Mouse (Mus musculus): Measurements from ENCODE around the gene Htra1. TPM values are rescaled to one million over a fixed set of nuclear protein-coding genes. Genes with fewer than 3 reads are reported as not detected.
A peak's percentile ranks its signal among the peaks of the same experiment; 100 is the strongest.

The Htra1 gene
- polyA plus RNA-seq, 1 experiment from 2014 or later: 20.4 TPM

DNA sequence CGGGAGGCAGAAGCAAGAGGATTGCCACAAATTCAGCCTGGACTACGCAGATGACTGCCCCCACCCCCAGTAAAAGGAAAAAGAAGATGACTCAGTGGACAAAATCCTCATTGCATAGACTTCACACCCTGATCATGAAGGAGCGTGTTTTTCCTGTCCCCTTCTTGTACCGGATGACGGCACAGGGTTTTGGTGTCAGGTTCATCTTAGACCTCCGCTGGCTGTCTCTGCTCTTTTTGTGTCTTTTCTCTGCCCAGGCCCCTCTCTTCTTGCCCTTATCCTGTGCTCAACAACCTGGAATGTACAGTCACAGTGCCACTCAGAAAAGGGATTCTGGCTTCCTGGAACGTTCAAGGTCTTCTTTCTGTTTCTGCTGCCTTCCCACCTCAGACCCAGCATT, 14.6 kb downstream of the Htra1 start:
- H3K27me3 ChIP-seq: no peaks in the 10 kb centered on the region
- peaks cover 6% of the 10 kb centered on the region; the same call in 1 of the 2 replicates for H3K4me1 ChIP-seq (replicated peaks)
- no peaks in the 10 kb centered on the region for H3K36me3 ChIP-seq
- no peaks in the 10 kb centered on the region for H3K9me3 ChIP-seq
- WGBS: 92% methylated on average over 7 of the region's 7 CpGs
- no peak overlapping the region for H3K4me2 ChIP-seq
- ATAC-seq (ENCODE audit: insufficient number of reproducible peaks, insufficient read depth, low FRiP score, low TSS enrichment, low read depth): no peak
- no peak overlapping the region for H3K4me3 ChIP-seq (replicated peaks)
- no peak overlapping the region for H3K9ac ChIP-seq (replicated peaks)
- H3K27ac ChIP-seq: no peak overlapping the region

DNA sequence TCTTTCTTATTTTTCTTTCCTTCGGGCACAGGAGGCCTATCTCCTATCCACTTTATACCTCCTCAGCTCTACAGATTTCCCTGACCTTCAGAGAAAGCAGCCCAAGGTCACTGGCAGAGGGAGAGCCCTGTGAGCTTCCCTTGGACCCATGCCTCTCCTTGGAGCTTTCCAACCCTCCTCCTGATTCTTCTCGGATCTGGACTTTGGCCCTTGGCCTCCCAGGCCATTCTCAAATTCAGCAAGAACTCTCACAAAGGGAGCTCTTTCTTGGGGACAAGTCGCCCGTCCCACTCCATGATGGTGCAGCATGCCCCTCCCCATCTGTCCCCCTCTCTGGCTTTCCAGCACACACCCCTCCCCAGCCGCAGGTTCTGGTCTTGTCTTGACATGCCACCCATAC, 15.1 kb downstream of the Htra1 start:
- Histone ChIP-seq H3K9me3 (no peaks in the 10 kb centered on the region), H3K9ac (replicated peaks) (no peak overlapping the region), H3K27me3 (no peaks in the 10 kb centered on the region), H3K4me2 (no peak overlapping the region), H3K36me3 (no peaks in the 10 kb centered on the region), H3K4me1 (replicated peaks) (peaks cover 6% of the 10 kb centered on the region; the same call in 1 of the 2 replicates), H3K4me3 (replicated peaks) (no peak overlapping the region), H3K27ac (no peak overlapping the region)
- whole genome bisulfite sequencing: 83% methylated on average over 5 of the region's 5 CpGs
- no peak for ATAC-seq (ENCODE audit: insufficient number of reproducible peaks, insufficient read depth, low FRiP score, low TSS enrichment, low read depth)

DNA sequence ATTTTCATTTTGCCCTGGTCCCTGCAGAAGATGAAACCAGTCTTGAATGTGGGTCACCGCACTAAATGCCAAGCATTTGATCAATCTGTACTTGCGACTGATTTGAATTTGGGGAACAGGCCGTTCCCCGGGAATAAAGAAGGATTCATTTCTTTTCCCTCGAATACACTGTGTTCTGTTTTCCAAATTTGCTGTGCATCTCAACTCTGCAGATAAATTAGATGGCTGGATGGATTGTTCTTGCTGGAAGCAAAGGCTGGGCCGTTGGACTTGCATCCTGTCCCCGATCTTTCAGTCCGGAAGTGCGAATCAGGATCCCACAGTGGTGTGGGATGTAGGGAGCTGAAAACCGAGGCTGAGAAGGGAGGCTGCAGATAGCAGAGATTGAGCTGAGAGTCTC, 17.5 kb downstream of the Htra1 start:
- WGBS: 90% methylated on average over 10 of the region's 10 CpGs
- Histone ChIP-seq H3K4me1 (replicated peaks) (peaks cover 6% of the 10 kb centered on the region; the same call in 1 of the 2 replicates), H3K4me2 (no peak overlapping the region), H3K9ac (replicated peaks) (no peak overlapping the region), H3K36me3 (no peaks in the 10 kb centered on the region), H3K9me3 (no peaks in the 10 kb centered on the region), H3K27me3 (no peaks in the 10 kb centered on the region), H3K27ac (no peak overlapping the region), H3K4me3 (replicated peaks) (no peak overlapping the region)
- ATAC-seq (ENCODE audit: insufficient number of reproducible peaks, insufficient read depth, low FRiP score, low TSS enrichment, low read depth): no peak

DNA sequence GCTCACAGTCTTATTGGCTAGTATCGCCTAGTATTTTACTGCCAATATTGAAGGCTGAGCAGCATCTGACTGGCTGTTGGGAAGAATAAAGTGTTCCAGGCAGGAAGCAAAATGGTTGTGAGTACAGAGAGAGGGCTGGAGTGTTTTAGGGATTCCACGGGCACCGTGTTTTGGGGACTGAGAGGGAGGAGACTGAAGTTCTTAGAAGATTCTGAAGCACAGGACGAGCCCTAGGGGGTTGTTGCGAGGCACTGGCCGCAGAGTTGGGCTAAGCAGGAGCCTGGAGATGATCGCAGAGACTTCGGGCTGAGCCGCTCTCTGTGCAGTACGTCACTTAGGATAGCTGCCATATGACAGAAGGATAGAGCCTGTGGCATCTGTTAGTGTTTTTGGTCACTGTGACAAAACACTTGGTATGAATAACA, 18.3 kb downstream of the Htra1 start:
- ATAC-seq (ENCODE audit: insufficient number of reproducible peaks, insufficient read depth, low FRiP score, low TSS enrichment, low read depth): no peak
- Histone ChIP-seq H3K4me2 (no peak overlapping the region), H3K9me3 (no peaks in the 10 kb centered on the region), H3K27me3 (no peaks in the 10 kb centered on the region), H3K36me3 (no peaks in the 10 kb centered on the region), H3K4me3 (replicated peaks) (no peak overlapping the region), H3K9ac (replicated peaks) (no peak overlapping the region), H3K27ac (no peak overlapping the region), H3K4me1 (replicated peaks) (peaks cover 4% of the 10 kb centered on the region; the same call in 1 of the 2 replicates)
- WGBS: 82% methylated on average over 10 of the region's 10 CpGs

DNA sequence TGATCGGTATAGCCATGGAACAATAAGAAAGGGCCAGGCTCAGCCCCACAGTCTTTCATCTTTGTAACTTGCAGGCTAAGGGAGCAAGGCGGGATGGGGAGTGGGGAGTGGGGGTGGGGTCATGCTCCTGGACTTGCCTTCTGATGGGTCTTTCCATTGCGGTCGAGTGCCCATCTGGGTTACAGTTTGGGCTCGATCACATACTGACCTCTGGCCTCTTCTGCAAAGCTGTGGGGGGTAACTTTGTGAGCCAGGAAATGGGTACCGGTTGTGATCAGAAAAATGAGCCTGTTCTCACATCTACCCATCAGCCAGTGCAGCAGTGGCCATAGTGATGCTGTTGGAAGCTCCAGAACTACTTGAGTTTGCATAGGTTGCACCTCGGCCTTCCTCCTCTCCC, 22.6 kb downstream of the Htra1 start:
- Histone ChIP-seq H3K4me3 (replicated peaks) (no peak overlapping the region), H3K4me2 (no peak overlapping the region), H3K4me1 (replicated peaks) (peaks cover 9% of the 10 kb centered on the region), H3K9me3 (no peaks in the 10 kb centered on the region), H3K27me3 (no peaks in the 10 kb centered on the region), H3K36me3 (no peaks in the 10 kb centered on the region), H3K9ac (replicated peaks) (no peak overlapping the region), H3K27ac (no peak overlapping the region)
- 64% methylated on average over 7 of the region's 7 CpGs for WGBS
- ATAC-seq (ENCODE audit: insufficient number of reproducible peaks, insufficient read depth, low FRiP score, low TSS enrichment, low read depth): no peak

DNA sequence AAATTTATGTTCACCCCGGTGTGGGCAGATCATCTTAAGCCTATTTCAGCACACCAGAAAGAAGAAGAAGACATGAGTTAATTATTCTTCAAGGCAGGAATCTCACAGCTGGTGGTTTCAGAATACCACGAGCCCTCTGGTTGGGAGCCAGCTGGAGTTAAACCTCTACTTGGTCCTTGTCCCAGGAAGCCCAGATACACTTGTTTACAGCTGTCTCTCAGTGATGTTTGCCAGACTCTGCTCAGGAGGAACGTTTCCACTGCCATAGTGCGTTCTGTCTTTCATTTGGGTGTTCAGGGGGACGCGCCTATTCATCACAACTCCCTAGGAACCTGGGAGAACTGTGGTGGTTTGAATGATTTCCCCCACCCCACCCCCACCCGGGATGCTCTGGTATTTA, 24.0 kb downstream of the Htra1 start:
- Histone ChIP-seq H3K27ac (no peak overlapping the region), H3K27me3 (no peaks in the 10 kb centered on the region), H3K4me1 (replicated peaks) (peaks cover 15% of the 10 kb centered on the region), H3K9ac (replicated peaks) (no peak overlapping the region), H3K9me3 (no peaks in the 10 kb centered on the region), H3K4me3 (replicated peaks) (no peak overlapping the region), H3K4me2 (no peak overlapping the region), H3K36me3 (no peaks in the 10 kb centered on the region)
- no peak for ATAC-seq (ENCODE audit: insufficient number of reproducible peaks, insufficient read depth, low FRiP score, low TSS enrichment, low read depth)
- 23% methylated on average over 7 of the region's 7 CpGs for whole genome bisulfite sequencing

DNA sequence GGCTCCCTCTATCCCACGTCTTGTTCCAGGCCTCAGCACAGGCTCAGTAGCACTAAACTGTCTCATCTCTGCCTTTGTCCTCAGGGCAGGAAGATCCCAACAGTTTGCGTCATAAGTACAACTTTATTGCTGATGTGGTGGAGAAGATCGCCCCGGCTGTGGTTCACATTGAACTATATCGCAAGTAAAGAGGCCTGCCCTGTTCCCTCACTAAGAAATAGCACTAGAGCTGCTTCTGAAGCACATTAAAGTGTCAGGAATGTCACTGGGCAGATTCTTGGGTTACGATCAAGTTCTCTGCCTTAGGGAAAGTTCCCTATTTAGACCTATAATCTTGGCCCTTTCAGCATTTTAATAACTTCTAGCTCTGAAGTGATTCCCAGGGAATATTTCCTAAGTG, 25.5 kb downstream of the Htra1 start:
- no peak for ATAC-seq (ENCODE audit: insufficient number of reproducible peaks, insufficient read depth, low FRiP score, low TSS enrichment, low read depth)
- no peak overlapping the region for H3K9ac ChIP-seq (replicated peaks)
- H3K4me1 ChIP-seq (replicated peaks): peaks cover 31% of the 10 kb centered on the region
- H3K27ac ChIP-seq: no peak overlapping the region
- H3K9me3 ChIP-seq: no peaks in the 10 kb centered on the region
- no peaks in the 10 kb centered on the region for H3K36me3 ChIP-seq
- H3K27me3 ChIP-seq: no peaks in the 10 kb centered on the region
- 54% methylated on average over 6 of the region's 6 CpGs for WGBS
- H3K4me3 ChIP-seq (replicated peaks): no peak overlapping the region
- H3K4me2 ChIP-seq: no peak overlapping the region

DNA sequence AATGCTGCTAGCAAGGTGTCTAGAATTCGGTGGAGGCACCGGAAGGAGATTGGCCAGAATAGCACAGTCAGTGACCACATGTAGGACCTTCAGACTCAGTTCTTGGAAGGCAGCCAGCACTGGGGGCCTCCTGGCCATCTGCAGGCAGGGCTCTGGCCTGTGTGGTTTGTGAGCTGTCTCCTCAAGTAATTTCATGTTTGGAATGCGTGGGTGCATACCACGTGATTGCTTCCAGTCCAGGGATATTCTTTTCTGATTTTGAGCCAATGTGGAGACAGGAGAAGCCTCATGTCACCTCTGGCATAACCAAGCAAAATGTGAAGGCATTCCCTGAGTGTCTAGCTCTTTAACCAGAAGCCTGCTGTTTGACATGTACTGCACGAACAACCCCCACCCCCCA, 28.8 kb downstream of the Htra1 start:
- Histone ChIP-seq H3K9ac (replicated peaks) (no peak overlapping the region), H3K36me3 (no peaks in the 10 kb centered on the region), H3K4me2 (no peak overlapping the region), H3K9me3 (no peaks in the 10 kb centered on the region), H3K27ac (peak overlapping the region; percentile 77; the same call in 1 of the 2 replicates), H3K4me3 (replicated peaks) (no peak overlapping the region), H3K27me3 (no peaks in the 10 kb centered on the region), H3K4me1 (replicated peaks) (peaks cover 48% of the 10 kb centered on the region)
- 40% methylated on average over 5 of the region's 5 CpGs for WGBS
- ATAC-seq (ENCODE audit: insufficient number of reproducible peaks, insufficient read depth, low FRiP score, low TSS enrichment, low read depth): no peak; the same call in 1 of the 2 replicates

DNA sequence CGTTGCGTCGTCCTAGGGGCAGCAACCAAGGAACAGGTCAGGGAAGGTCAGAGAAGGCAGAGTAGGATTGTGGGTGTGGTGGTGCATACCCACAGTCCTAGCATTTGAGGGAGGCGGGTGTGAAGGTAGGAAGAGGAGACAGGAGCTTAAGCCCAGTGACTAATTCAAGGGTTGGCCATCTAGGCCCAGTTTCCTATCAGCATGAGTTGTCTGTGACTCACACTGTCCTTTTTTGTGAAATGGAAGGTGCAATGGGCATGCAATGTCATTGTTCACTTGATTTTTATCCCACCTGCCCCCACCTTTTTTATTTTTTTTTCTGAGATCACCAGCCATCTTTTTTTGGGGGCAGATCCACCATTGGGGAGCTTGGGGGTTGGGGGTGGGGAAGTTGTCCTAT, 29.5 kb downstream of the Htra1 start:
- H3K4me3 ChIP-seq (replicated peaks): no peak overlapping the region

DNA sequence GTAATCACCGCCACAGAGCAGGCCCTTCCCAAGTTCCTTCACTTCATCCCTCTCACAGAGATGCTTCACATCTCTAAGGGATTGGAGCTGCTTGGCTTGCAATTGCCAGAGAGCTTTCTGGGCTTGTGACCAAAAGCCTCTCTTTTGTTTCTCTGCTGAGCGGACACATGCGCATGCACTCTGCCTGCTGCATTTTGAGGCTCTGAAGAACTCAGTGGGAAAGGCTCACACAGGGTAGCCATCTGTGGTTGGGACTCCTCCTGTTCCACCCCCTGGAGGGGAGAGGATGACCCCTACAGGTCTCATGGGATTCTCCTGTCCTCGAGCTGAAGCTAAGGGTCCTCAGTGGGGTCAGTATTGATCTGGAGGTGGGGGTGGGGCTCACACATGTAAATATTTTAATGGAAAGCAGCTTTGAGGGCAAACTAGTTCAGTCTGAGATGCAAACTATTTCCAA, 30.0 kb downstream of the Htra1 start:
- Histone ChIP-seq H3K4me2 (0 out of 2 replicates have a peak overlapping the region, but pooled peaks have one; percentile 6), H3K36me3 (no peaks in the 10 kb centered on the region), H3K4me1 (replicated peaks) (peaks cover 45% of the 10 kb centered on the region), H3K4me3 (replicated peaks) (no peak overlapping the region), H3K9me3 (no peaks in the 10 kb centered on the region), H3K27me3 (no peaks in the 10 kb centered on the region), H3K27ac (peak overlapping the region; percentile 77), H3K9ac (replicated peaks) (no peak overlapping the region)
- ATAC-seq (ENCODE audit: insufficient number of reproducible peaks, insufficient read depth, low FRiP score, low TSS enrichment, low read depth): no peak
- WGBS: 65% methylated on average over 4 of the region's 4 CpGs

More for the DNA sequence above, 29.5 kb downstream of the Htra1 start:
- Histone ChIP-seq H3K9me3 (no peaks in the 10 kb centered on the region), H3K9ac (replicated peaks) (no peak overlapping the region), H3K27me3 (no peaks in the 10 kb centered on the region), H3K36me3 (no peaks in the 10 kb centered on the region), H3K4me2 (no peak overlapping the region), H3K27ac (peak overlapping the region; percentile 77), H3K4me1 (replicated peaks) (peaks cover 45% of the 10 kb centered on the region)
- WGBS: 91% methylated on average over 4 of the region's 4 CpGs
- no peak for ATAC-seq (ENCODE audit: insufficient number of reproducible peaks, insufficient read depth, low FRiP score, low TSS enrichment, low read depth)

DNA sequence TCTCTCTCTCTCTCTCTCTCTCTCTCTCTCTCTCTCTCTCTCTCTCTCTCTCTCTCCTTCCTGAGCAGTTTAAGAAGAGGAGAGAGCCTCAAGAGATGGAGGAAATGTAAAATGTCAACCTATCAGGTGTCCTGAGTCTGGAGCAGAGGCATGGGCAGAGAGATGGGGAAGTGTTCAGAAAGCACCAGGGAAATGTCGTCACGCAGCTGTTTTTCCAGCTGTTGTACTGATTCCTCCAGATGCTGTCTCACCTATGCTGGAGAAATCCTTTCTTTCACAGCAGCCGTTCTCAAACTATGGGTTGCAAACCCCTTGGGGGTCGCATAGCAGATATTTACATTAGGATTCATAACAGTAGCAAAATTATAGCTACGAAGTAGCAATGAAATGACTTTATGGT, 30.5 kb downstream of the Htra1 start:
- Histone ChIP-seq H3K27ac (peak overlapping the region; percentile 77), H3K4me2 (0 out of 2 replicates have a peak overlapping the region, but pooled peaks have one; percentile 6), H3K4me3 (replicated peaks) (no peak overlapping the region), H3K4me1 (replicated peaks) (peaks cover 45% of the 10 kb centered on the region), H3K9ac (replicated peaks) (no peak overlapping the region), H3K36me3 (no peaks in the 10 kb centered on the region), H3K9me3 (no peaks in the 10 kb centered on the region), H3K27me3 (no peaks in the 10 kb centered on the region)
- peak; percentile 36; the same call in 1 of the 2 replicates for ATAC-seq (ENCODE audit: insufficient number of reproducible peaks, insufficient read depth, low FRiP score, low TSS enrichment, low read depth)
- WGBS: 47% methylated on average over 5 of the region's 5 CpGs

DNA sequence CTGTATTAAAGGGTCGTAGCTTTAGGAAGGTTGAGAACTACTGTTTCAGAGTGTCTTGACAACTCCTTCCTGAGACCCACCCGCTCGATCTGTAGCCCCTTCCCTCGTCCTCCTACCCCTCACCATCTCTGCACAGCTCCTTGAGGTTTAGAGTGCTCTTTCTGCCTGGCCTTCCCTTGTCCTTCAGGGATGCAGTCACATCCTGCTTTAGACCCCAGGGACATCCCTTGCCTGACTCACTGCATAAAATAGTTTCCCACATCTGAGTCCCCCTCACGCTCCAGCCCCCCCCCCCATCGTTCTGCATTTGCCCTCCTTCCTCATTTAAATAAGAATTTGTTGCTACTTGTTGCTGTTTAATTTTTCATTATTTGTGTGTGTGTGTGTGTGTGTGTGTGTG, 31.0 kb downstream of the Htra1 start:
- ATAC-seq (ENCODE audit: insufficient number of reproducible peaks, insufficient read depth, low FRiP score, low TSS enrichment, low read depth): no peak
- Histone ChIP-seq H3K4me2 (no peak overlapping the region), H3K9me3 (no peaks in the 10 kb centered on the region), H3K4me3 (replicated peaks) (no peak overlapping the region), H3K27me3 (no peaks in the 10 kb centered on the region), H3K27ac (peak overlapping the region; percentile 77; the same call in 1 of the 2 replicates), H3K4me1 (replicated peaks) (peaks cover 45% of the 10 kb centered on the region), H3K36me3 (no peaks in the 10 kb centered on the region), H3K9ac (replicated peaks) (no peak overlapping the region)
- WGBS: 64% methylated on average over 6 of the region's 6 CpGs

All from limb, embryonic 12.5 days (tissue).